7 mouse cellular contexts compared by ENCODE assay signal in genomic region chr1:167393281-167393680, GRCm38 (mm10). TPM values are rescaled to one million over a fixed set of nuclear protein-coding genes. Genes with fewer than 3 reads are reported as not detected.
DNase-seq lines count a peak whose midpoint lies in the region; ATAC-seq and TF ChIP-seq lines count a peak whose summit lies in the region.

No protein-coding gene starts in this region.

- H3K4me2 ChIP-seq in lung, postnatal 0 days (replicated peaks; ENCODE audit: low read depth, low read length), result peak overlapping the region; percentile 93
- peak overlapping the region; percentile 83 for H3K4me2 ChIP-seq in hindbrain, embryonic 12.5 days (replicated peaks)

- TF ChIP-seq CTCF in lung, postnatal 0 days (IDR thresholded peaks at IDR 0.05), result no peak
- no peak for TF ChIP-seq CTCF in cortical plate, adult 2 months (IDR thresholded peaks at IDR 0.05; ENCODE audit: extremely low read depth, insufficient read depth, low read length)

- H3K9ac ChIP-seq in lung, postnatal 0 days (replicated peaks; ENCODE audit: low read depth), result peak overlapping the region; percentile 32
- H3K9ac ChIP-seq in hindbrain, embryonic 12.5 days, result peak overlapping the region; percentile 78

- ATAC-seq in lung, postnatal 0 days, result peak; percentile 13
- peak; percentile 51 for ATAC-seq in hindbrain, embryonic 12.5 days (ENCODE audit: low FRiP score)

- TF ChIP-seq EP300 in lung, postnatal 0 days (IDR thresholded peaks at IDR 0.05), result no peak

- no peaks in the 10 kb centered on the region for H3K27me3 ChIP-seq in lung, postnatal 0 days (replicated peaks; ENCODE audit: insufficient read depth, low read length)
- H3K27me3 ChIP-seq in hindbrain, embryonic 12.5 days, result peaks cover 19% of the 10 kb centered on the region
- H3K27me3 ChIP-seq in midbrain, embryonic 10.5 days (ENCODE audit: low read depth, poor library complexity, severe bottlenecking), result peaks cover 47% of the 10 kb centered on the region

- H3K27ac ChIP-seq in lung, postnatal 0 days (ENCODE audit: low read length), result peak overlapping the region; percentile 85
- 0 out of 2 replicates have a peak overlapping the region, but pooled peaks have one; percentile 13 for H3K27ac ChIP-seq in cortical plate, adult 2 months (ENCODE audit: insufficient read depth, low read length)
- H3K27ac ChIP-seq in hindbrain, embryonic 12.5 days, result peak overlapping the region; percentile 31; the same call in 1 of the 2 replicates
- H3K27ac ChIP-seq in midbrain, embryonic 10.5 days (replicated peaks), result peak overlapping the region; percentile 96

- peak overlapping the region; percentile 66 for H3K4me3 ChIP-seq in lung, postnatal 0 days (ENCODE audit: low read depth, low read length)
- H3K4me3 ChIP-seq in cortical plate, adult 2 months (ENCODE audit: insufficient read depth, low read length), result peak overlapping the region; percentile 77
- H3K4me3 ChIP-seq in hindbrain, embryonic 12.5 days, result peak overlapping the region; percentile 62
- H3K4me3 ChIP-seq in midbrain, embryonic 10.5 days, result peak overlapping the region; percentile 78

- no peaks in the 10 kb centered on the region for H3K9me3 ChIP-seq in lung, postnatal 0 days (ENCODE audit: low read length)
- no peaks in the 10 kb centered on the region for H3K9me3 ChIP-seq in hindbrain, embryonic 12.5 days (replicated peaks)
- no peaks in the 10 kb centered on the region for H3K9me3 ChIP-seq in midbrain, embryonic 10.5 days (replicated peaks)

- peak; percentile 43 for DNase-seq in lung, postnatal 0 days (ENCODE audit: low spot score)
- DNase-seq in lung, postnatal 25 days (ENCODE audit: low spot score), result no peak
- DNase-seq in midbrain, embryonic 10.5 days (ENCODE audit: low spot score), result no peak
- DNase-seq in right cerebral cortex, postnatal 4 days, result no peak
- DNase-seq in c-Kit-positive CD71-positive TER-119-positive erythroid progenitor cells, embryonic 14.5 days (ENCODE audit: low spot score), result no peak

- WGBS in lung, postnatal 0 days, result 1% methylated on average over 15 of the region's 15 CpGs
- WGBS in hindbrain, embryonic 12.5 days, result 2% methylated on average over 15 of the region's 15 CpGs
- WGBS in midbrain, embryonic 10.5 days, result 1% methylated on average over 15 of the region's 15 CpGs

- TF ChIP-seq POLR2A in cortical plate, adult 2 months (IDR thresholded peaks at IDR 0.05; ENCODE audit: extremely low read depth, insufficient read depth, low read length), result no peak

- H3K4me1 ChIP-seq in lung, postnatal 0 days (ENCODE audit: insufficient read depth, low read depth, low read length), result peaks cover 10% of the 10 kb centered on the region; the same call in 1 of the 2 replicates
- H3K4me1 ChIP-seq in cortical plate, adult 2 months (ENCODE audit: control insufficient read depth, insufficient read depth, low read length), result 0 out of 2 replicates have a peak, but pooled peaks cover 2% of the 10 kb centered on the region
- peaks cover 8% of the 10 kb centered on the region; the same call in 1 of the 2 replicates for H3K4me1 ChIP-seq in hindbrain, embryonic 12.5 days
- peaks cover 17% of the 10 kb centered on the region for H3K4me1 ChIP-seq in midbrain, embryonic 10.5 days

- H3K36me3 ChIP-seq in lung, postnatal 0 days (ENCODE audit: insufficient read depth, low read length), result no peaks in the 10 kb centered on the region
- H3K36me3 ChIP-seq in hindbrain, embryonic 12.5 days, result no peaks in the 10 kb centered on the region
- H3K36me3 ChIP-seq in midbrain, embryonic 10.5 days, result no peaks in the 10 kb centered on the region

RNA-seq across cellular contexts. Expression of gene Mgst3, which starts 0.4 kb away (rescaled TPM):
- 67.5 and 70.1 TPM in 2 replicates for polyA plus RNA-seq in lung, postnatal 0 days (2015; fragmentation: Nextera tagmentation; extraction: Ambion mirVana)
- polyA plus RNA-seq in cortical plate, adult 2 months (2012; rRNA removed), result 209 and 231 TPM in 2 replicates
- 52.0 and 59.7 TPM in 2 replicates for polyA plus RNA-seq in hindbrain, embryonic 12.5 days (2016; fragmentation: Nextera tagmentation; extraction: Ambion mirVana)
- polyA plus RNA-seq in midbrain, embryonic 10.5 days (2016; fragmentation: Nextera tagmentation; extraction: Ambion mirVana), result 63.5 and 66.2 TPM in 2 replicates

RNA-seq across cellular contexts. Expression of gene Aldh9a1, which starts 43.5 kb away (rescaled TPM):
- polyA plus RNA-seq in lung, postnatal 0 days (2015; fragmentation: Nextera tagmentation; extraction: Ambion mirVana), result 33.2 and 35.4 TPM in 2 replicates
- polyA plus RNA-seq in cortical plate, adult 2 months (2012; rRNA removed), result 32.6 and 33.4 TPM in 2 replicates
- polyA plus RNA-seq in hindbrain, embryonic 12.5 days (2016; fragmentation: Nextera tagmentation; extraction: Ambion mirVana), result 37.2 and 39.3 TPM in 2 replicates
- polyA plus RNA-seq in midbrain, embryonic 10.5 days (2016; fragmentation: Nextera tagmentation; extraction: Ambion mirVana), result 42.6 and 46.5 TPM in 2 replicates

Comparison
In these comparisons a context has a peak if more than half of its experiments do, and no peak if none do; other contexts are left out.
1. H3K27ac ChIP-seq: peak in every context shown above with its lines; median percentile 96 in midbrain, embryonic 10.5 days; 85 in lung, postnatal 0 days; 31 in hindbrain, embryonic 12.5 days; 13 in cortical plate, adult 2 months.